Mouse (Mus musculus) common myeloid progenitor, adult 5-6 weeks (primary cell): ENCODE measurements around the gene Tead3. TPM values are rescaled to one million over a fixed set of nuclear protein-coding genes. Genes with fewer than 3 reads are reported as not detected.

Source experiments
- ATAC-seq: replicated peaks from 2 replicates; pipeline ENCODE4 v1.8.0; 2016; ENCODE audit warnings: low read depth, mild to moderate bottlenecking, moderate TSS enrichment, inconsistent platforms; ENCODE audit not compliant: poor library complexity, severe bottlenecking
- total RNA-seq: library from RNA; stranded (forward); fragments of 200-1000, 187-1606 nt; gene quantifications from 2 replicates; pipeline ENCODE4 v1.2.3, GENCODE M21; 2017

Gene Tead3
- total RNA-seq, 1 experiment from 2014 or later: not detected

- ATAC-seq: peak; percentile 29; the same call in 1 of the 2 replicates
These were observed 38.1 kb downstream of the Tead3 start for GRCm38 (mm10) chr17:28312232-28313211.

GRCm38 (mm10) chr17:28311366-28312132 lies 39.1 kb downstream of the Tead3 start:
- ATAC-seq: no peak

GRCm38 (mm10) chr17:28310831-28311230 lies 39.8 kb downstream of the Tead3 start:
- no peak for ATAC-seq

GRCm38 (mm10) chr17:28308297-28309195 lies 42.1 kb downstream of the Tead3 start:
- peak; percentile 61 for ATAC-seq

GRCm38 (mm10) chr17:28305172-28305571 lies 45.4 kb downstream of the Tead3 start:
- no peak for ATAC-seq

GRCm38 (mm10) chr17:28300850-28301249 lies 49.8 kb downstream of the Tead3 start:
- no peak for ATAC-seq

GRCm38 (mm10) chr17:28300323-28300722 lies 50.3 kb downstream of the Tead3 start:
- ATAC-seq: no peak

- ATAC-seq: 0 out of 2 replicates have a peak, but pooled peaks have one; percentile 15
These were observed 50.8 kb downstream of the Tead3 start for GRCm38 (mm10) chr17:28299669-28300320.

GRCm38 (mm10) chr17:28298888-28299287 lies 51.7 kb downstream of the Tead3 start:
- ATAC-seq: no peak

- peak; percentile 75 for ATAC-seq
These were observed 55.9 kb downstream of the Tead3 start for GRCm38 (mm10) chr17:28294449-28295333.

- no peak for ATAC-seq
These were observed 56.9 kb downstream of the Tead3 start for GRCm38 (mm10) chr17:28293716-28294115.

- peak; percentile 49 for ATAC-seq
These were observed 59.3 kb downstream of the Tead3 start for GRCm38 (mm10) chr17:28291346-28291745.

GRCm38 (mm10) chr17:28290671-28291070 lies 59.9 kb downstream of the Tead3 start:
- no peak for ATAC-seq

GRCm38 (mm10) chr17:28290262-28290661 lies 60.4 kb downstream of the Tead3 start:
- ATAC-seq: no peak

GRCm38 (mm10) chr17:28287980-28288379 lies 62.6 kb downstream of the Tead3 start:
- peak; percentile 51 for ATAC-seq

- peak; percentile 48 for ATAC-seq
These were observed 63.0 kb downstream of the Tead3 start for GRCm38 (mm10) chr17:28287578-28287977.

GRCm38 (mm10) chr17:28286964-28287363 lies 63.7 kb downstream of the Tead3 start:
- ATAC-seq: no peak

GRCm38 (mm10) chr17:28286133-28286532 lies 64.5 kb downstream of the Tead3 start:
- ATAC-seq: peak; percentile 13; the same call in 1 of the 2 replicates
